Mouse (Mus musculus): ENCODE results near the gene Gm960. TPM values are rescaled to one million over a fixed set of nuclear protein-coding genes. Genes with fewer than 3 reads are reported as not detected.

The Gm960 gene
- polyA plus RNA-seq, 1 experiment, result 1.2 TPM

GRCm38 (mm10) chr19:4623419-4623818 lies 75.0 kb downstream of the Gm960 start:
- no peak for DNase-seq (ENCODE audit: low spot score)

GRCm38 (mm10) chr19:4622780-4623179 lies 75.7 kb downstream of the Gm960 start:
- DNase-seq (ENCODE audit: low spot score), result no peak

GRCm38 (mm10) chr19:4620721-4621120 lies 77.7 kb downstream of the Gm960 start:
- no peak for DNase-seq (ENCODE audit: low spot score)

GRCm38 (mm10) chr19:4619461-4619860 lies 79.0 kb downstream of the Gm960 start:
- DNase-seq (ENCODE audit: low spot score), result no peak

GRCm38 (mm10) chr19:4618183-4618582 lies 80.3 kb downstream of the Gm960 start:
- no peak for DNase-seq (ENCODE audit: low spot score)

GRCm38 (mm10) chr19:4616546-4616945 lies 81.9 kb downstream of the Gm960 start:
- no peak for DNase-seq (ENCODE audit: low spot score)

- DNase-seq (ENCODE audit: low spot score), result peak; percentile 68
Observed at GRCm38 (mm10) chr19:4615151-4616093, 83.0 kb downstream of the Gm960 start, which contains the start of gene Lrfn4. TSS of gene Lrfn4 (minus strand) at chr19:4615667.

GRCm38 (mm10) chr19:4614305-4615150 lies 83.9 kb downstream of the Gm960 start:
- peak; percentile 46 for DNase-seq (ENCODE audit: low spot score)

GRCm38 (mm10) chr19:4613464-4614304 lies 84.8 kb downstream of the Gm960 start:
- no peak for DNase-seq (ENCODE audit: low spot score)

GRCm38 (mm10) chr19:4612181-4612961 lies 86.1 kb downstream of the Gm960 start:
- no peak for DNase-seq (ENCODE audit: low spot score)

GRCm38 (mm10) chr19:4610109-4610508 lies 88.4 kb downstream of the Gm960 start:
- no peak for DNase-seq (ENCODE audit: low spot score)

GRCm38 (mm10) chr19:4608511-4608910 lies 90.0 kb downstream of the Gm960 start:
- DNase-seq (ENCODE audit: low spot score), result no peak

GRCm38 (mm10) chr19:4607406-4607805 lies 91.1 kb downstream of the Gm960 start:
- no peak for DNase-seq (ENCODE audit: low spot score)

- no peak for DNase-seq (ENCODE audit: low spot score)
Observed at GRCm38 (mm10) chr19:4605654-4606053, 92.8 kb downstream of the Gm960 start.

GRCm38 (mm10) chr19:4603801-4604723 lies 94.4 kb downstream of the Gm960 start:
- DNase-seq (ENCODE audit: low spot score), result no peak

GRCm38 (mm10) chr19:4602459-4602858 lies 96.0 kb downstream of the Gm960 start:
- DNase-seq (ENCODE audit: low spot score), result no peak

- DNase-seq (ENCODE audit: low spot score), result no peak
Observed at GRCm38 (mm10) chr19:4596071-4596470, 102.4 kb downstream of the Gm960 start.

GRCm38 (mm10) chr19:4593792-4594522 lies 104.5 kb downstream of the Gm960 start:
- no peak for DNase-seq (ENCODE audit: low spot score)

GRCm38 (mm10) chr19:4590025-4590424 lies 108.4 kb downstream of the Gm960 start:
- DNase-seq (ENCODE audit: low spot score), result no peak

Data from urinary bladder, adult 2 months (tissue).